Mouse (Mus musculus) adrenal gland, adult 8-10 months (tissue): ENCODE measurements around the gene Rabep1. TPM values are rescaled to one million over a fixed set of nuclear protein-coding genes. Genes with fewer than 3 reads are reported as not detected.

ENCODE experiments used
- DNase-seq: peaks from one replicate; pipeline ENCODE4 v3.0.0; 2022
- total RNA-seq, 4 experiments: library from RNA; stranded (reverse); gene quantifications; 2 replicates each; pipeline ENCODE4 v1.2.4; 2022

Gene Rabep1
- total RNA-seq, 4 experiments from 2014 or later: 127 to 241 (median 172) TPM

- DNase-seq: no peak
These were observed 135.7 kb downstream of the Rabep1 start for GRCm38 (mm10) chr11:70980232-70980631.

DNA sequence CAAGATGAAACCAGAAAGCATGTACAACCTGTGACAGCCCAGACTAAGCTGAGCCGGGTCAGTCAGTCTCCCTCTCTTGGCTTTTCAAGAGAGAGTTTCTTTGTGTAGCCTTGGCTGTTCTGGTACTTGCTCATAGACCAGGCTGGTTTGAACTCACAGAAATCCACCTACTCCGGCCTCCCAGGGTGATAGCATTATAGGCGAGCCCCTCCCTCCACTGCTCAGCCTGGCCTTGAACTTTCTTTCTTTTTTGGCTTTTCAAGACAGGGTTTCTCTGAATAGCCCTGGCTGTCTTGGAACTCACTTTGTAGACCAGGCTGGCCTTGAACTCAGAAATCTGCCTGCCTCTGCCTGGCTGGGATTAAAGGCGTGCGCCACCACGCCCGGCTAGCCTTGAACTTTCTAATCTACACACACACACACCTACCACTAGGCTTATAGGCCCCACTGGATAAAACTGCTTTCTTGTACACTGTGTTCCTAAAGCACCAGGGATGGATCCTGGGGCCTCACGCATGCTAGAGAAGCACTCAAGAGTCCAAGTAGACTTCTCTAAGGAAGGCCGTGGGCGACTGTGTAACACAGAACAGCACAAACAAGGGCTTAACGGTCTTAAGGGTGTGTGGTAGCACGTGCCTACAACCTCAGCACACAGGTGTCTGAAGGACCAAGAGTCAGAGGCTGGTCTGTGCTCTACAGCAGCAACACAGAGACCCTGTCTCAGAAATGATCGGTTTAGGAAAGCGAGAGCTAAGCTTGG, 136.4 kb downstream of the Rabep1 start:
- no peak for DNase-seq

DNA sequence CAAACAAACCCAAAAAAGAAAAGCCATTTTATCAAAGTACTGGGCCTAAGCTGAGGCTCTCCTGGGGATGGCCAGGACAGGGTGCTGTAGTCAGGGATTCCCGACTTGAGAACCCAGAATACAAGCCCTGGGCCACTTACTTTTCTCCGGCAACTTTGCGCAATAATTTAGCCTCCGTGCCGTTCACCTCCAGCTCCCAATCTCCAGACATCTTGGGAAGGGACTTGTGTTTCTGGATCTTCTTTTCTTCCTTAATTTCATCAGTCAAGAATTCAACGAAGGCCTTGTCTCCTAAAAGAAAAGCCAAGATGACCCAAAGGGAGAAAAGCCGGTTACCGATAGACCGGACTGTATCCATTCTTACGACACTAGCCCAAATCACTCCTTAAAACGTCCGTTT, 137.5 kb downstream of the Rabep1 start:
- DNase-seq: no peak

- peak; percentile 89 for DNase-seq
These were observed 138.1 kb downstream of the Rabep1 start, which contains the start of gene C1qbp for GRCm38 (mm10) chr11:70982557-70983228. TSS of gene C1qbp (minus strand) at chr11:70983026.

Other genes starting within 250 kb of the Rabep1 start
- not detected for gene 4930544D05Rik, start 228.9 kb upstream of the Rabep1 start, total RNA-seq
- gene Chrne, start 225.6 kb upstream of the Rabep1 start, total RNA-seq: not detected
- not detected for gene Gp1ba, start 205.7 kb upstream of the Rabep1 start, total RNA-seq
- gene Rnf167, start 197.5 kb upstream of the Rabep1 start, total RNA-seq: 100 to 1,000 TPM in 2 of 4 experiments, 10 to 100 TPM in 2; 82.3 to 136 (median 110) TPM
- gene Slc25a11, start 197.3 kb upstream of the Rabep1 start, total RNA-seq: 100 to 1,000 TPM; 121 to 137 (median 127) TPM
- 1,000 to 10,000 TPM in 1 of 4 experiments, 100 to 1,000 TPM in 3; 582 to 1,056 (median 737) TPM for gene Pfn1, start 190.1 kb upstream of the Rabep1 start, total RNA-seq
- gene Eno3, start 187.6 kb upstream of the Rabep1 start, total RNA-seq: 10 to 100 TPM; 39.4 to 66.5 (median 54.7) TPM
- 100 to 1,000 TPM in 1 of 4 experiments, 10 to 100 TPM in 3; 79.2 to 112 (median 89.0) TPM for gene Spag7, start 175.4 kb upstream of the Rabep1 start, total RNA-seq
- 10 to 100 TPM; 42.7 to 57.7 (median 49.8) TPM for gene Camta2, start 156.7 kb upstream of the Rabep1 start, total RNA-seq
- 10 to 100 TPM in 2 of 4 experiments, 1 to 10 TPM in 2; 5.3 to 11.4 (median 8.6) TPM for gene Inca1, start 144.6 kb upstream of the Rabep1 start, total RNA-seq
- 100 to 1,000 TPM; 130 to 210 (median 165) TPM for gene Kif1c, start 144.2 kb upstream of the Rabep1 start, total RNA-seq
- 10 to 100 TPM; 11.7 to 14.8 (median 13.9) TPM for gene Zfp3, start 80.6 kb upstream of the Rabep1 start, total RNA-seq
- gene Scimp, start 32.2 kb upstream of the Rabep1 start, total RNA-seq: 1 to 10 TPM; 1.1 to 2.7 (median 2.0) TPM
- gene Nup88, start 125.2 kb downstream of the Rabep1 start, total RNA-seq: 10 to 100 TPM; 52.3 to 79.7 (median 65.2) TPM
- 10 to 100 TPM; 23.0 to 52.2 (median 36.1) TPM for gene Rpain, start 125.4 kb downstream of the Rabep1 start, total RNA-seq
- gene C1qbp, start 138.2 kb downstream of the Rabep1 start, total RNA-seq: 100 to 1,000 TPM; 181 to 218 (median 205) TPM
- gene Dhx33, start 159.7 kb downstream of the Rabep1 start, total RNA-seq: 10 to 100 TPM; 32.5 to 34.6 (median 32.9) TPM
- gene Mis12, start 174.8 kb downstream of the Rabep1 start, total RNA-seq: 10 to 100 TPM; 22.5 to 30.3 (median 26.7) TPM
- 10 to 100 TPM; 73.5 to 99.8 (median 89.0) TPM for gene Derl2, start 175.1 kb downstream of the Rabep1 start, total RNA-seq
- gene 6330403K07Rik, start 188.7 kb downstream of the Rabep1 start, total RNA-seq: 10 to 100 TPM; 16.5 to 25.6 (median 19.5) TPM